Mouse (Mus musculus) frontal cortex, postnatal 36 days (tissue): ENCODE measurements at regions not wholly inside any gene's neighbourhood (a gene's known extent, or its start where the extent isn't known, plus 50 kb on each side); places are given as distances from the start of the nearest gene placed in this dataset.
"Not testable (repeated sequence)": the region's sequence is repeated elsewhere in the genome, so short reads cannot be mapped to it uniquely, and the experiment has no call there.

Source experiments
- DNase-seq, 2 experiments: peaks; one replicate each; pipeline ENCODE4 v3.0.0; 2022; ENCODE audit warnings: low spot score in 2 of 2

DNA sequence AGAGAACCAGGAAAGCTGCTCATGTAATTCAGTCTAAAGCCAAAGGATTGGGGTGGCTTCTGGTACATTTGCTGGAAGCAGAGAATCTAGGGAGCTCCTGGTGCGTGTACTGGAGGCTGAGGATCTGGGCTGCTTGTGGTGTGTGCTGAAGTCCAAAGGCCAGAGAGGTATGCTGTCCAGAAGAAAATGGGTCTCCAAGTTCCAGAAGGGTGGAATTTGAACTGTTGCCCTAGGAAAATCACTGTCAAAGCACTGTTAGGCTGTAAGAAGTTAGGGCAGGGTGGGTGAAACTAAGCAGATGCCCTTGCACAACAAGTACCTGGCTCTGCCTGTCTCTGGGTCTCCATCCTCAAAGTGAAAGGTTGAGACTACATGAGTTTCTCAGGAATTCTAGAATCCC, 201.9 kb upstream of the Serp2 start:
- no peak for DNase-seq

DNA sequence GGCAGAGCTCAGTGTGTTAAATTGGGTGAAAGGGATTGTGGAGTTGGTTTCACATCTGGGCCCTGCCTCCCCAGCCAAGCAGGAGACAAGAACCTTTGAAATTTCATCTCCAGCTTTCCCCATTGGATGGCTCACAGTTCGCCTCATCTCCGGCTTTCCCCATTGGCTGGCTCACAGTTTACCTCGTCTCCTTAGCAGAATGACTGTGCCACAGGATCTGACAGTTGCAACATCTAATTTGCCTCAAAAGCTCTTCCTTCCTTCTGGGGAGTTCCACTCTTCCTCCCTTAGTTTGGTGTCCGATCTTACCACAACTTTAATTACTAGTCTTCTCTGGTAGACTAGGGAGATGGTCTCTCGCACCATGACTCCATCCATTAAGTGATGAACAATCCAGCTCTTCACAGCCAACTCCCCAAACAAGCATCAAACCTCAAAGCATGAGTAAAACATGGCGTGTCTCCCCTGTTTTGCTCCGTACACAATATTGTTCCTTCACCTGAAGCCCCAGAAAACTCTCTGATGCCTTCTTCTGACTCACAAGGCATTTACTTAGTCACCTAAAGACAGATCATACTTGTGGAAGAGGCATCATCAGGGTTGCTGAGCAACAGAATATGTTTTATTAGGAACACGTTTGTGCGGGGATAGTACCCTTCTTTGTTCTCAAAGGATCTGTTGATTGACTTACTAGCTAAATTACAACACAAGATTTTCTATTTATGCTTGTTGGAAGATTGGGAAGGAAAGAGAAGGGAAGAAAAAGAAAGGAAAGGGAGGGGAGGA, 199.1 kb upstream of the Serp2 start:
- no peak for DNase-seq

DNA sequence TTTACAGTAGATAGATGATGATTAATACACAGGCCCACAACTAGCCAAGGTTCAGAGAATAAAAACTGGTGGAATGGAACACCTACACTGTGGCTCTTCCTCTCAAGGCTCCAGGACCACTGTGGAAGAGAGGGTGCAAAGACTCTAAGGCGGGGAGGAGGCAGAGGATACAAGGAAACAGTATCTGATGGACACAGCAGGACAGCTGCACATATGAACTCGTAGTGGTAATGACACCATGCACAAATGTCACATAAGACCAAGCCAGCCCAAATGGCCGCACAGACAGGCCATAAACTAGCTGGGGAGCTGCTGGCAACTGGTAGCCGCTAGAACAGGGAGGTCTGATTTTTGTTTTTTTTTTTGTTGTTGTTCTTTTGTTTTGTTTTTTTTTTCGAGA, 197.0 kb upstream of the Serp2 start:
- DNase-seq, result no peak

DNA sequence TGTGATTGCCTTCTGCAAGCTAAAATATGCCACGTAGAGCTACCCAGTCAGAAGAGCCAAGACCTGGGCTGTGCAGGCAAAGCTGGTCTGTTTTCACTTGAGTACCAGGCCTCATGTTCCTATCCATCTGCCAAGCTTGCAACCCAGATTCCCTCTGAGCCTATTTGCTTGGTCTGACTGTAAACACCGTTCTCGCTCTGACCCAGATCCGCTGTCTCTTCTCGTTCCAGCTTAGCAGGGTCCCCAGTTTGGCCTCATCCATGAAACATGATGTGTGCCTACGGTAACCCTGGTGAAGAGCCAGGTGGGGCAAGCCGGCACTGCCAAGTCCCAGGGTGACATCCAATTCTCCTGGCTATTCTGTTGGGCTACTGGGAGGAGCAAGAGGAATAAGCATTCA, 192.5 kb upstream of the Serp2 start:
- DNase-seq, result no peak

DNA sequence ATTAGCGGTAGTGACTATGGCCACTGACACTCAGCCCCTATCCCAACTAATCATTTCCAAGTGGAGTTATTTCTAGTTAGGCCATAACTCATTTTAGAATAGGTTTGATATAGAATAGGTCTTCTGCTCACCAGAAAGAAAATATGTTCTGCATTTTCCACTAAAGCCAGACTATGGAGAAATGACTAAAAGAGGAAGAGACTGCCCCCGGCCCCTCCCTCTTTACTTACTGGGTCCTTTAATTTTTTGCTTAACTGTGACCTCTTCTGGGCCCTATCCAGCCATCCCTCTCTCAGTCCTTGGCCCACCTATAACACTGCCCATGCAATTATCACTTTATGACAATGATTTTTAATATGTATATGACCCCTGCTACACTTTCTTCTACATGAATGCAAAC, 192.0 kb upstream of the Serp2 start:
- no peak for DNase-seq

DNA sequence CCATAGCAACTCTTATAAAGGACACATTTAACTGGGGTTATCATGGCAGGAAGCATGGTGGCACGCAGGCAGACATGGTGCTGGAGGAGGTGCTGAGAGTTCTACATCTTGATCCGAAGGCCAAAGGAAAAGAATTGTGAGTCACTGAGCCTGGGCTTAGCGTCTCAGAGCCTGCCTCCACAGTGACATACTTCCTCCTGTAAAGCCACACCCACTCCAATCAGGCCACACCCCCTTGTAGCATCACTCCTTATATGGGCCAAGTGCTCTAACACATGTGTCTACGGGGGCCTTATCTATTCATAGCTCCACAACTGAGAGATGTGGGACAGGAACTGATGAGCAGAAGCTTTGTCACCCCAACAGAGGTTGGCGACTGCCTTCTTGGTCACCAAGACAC, 191.1 kb upstream of the Serp2 start:
- DNase-seq, result no peak

DNA sequence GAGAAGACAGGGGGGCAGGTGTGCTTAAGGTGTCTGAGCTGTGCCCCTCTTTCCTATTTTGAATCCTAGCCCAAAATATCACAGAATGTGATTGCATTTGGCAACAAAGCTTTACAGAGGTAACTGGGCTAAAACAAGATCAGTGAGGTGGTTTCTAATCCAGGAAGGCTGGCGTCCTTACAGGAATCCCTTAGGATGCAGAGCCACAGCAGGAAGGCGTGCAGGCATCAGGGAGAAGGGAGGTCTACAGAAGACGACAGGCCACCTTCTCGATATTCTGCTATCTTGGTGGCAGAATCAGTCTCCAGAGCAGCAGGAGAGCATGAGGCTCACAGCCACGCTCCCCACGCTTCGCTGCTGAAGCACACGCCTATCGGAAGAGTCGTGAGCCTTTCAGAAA, 189.6 kb upstream of the Serp2 start:
- no peak for DNase-seq

DNA sequence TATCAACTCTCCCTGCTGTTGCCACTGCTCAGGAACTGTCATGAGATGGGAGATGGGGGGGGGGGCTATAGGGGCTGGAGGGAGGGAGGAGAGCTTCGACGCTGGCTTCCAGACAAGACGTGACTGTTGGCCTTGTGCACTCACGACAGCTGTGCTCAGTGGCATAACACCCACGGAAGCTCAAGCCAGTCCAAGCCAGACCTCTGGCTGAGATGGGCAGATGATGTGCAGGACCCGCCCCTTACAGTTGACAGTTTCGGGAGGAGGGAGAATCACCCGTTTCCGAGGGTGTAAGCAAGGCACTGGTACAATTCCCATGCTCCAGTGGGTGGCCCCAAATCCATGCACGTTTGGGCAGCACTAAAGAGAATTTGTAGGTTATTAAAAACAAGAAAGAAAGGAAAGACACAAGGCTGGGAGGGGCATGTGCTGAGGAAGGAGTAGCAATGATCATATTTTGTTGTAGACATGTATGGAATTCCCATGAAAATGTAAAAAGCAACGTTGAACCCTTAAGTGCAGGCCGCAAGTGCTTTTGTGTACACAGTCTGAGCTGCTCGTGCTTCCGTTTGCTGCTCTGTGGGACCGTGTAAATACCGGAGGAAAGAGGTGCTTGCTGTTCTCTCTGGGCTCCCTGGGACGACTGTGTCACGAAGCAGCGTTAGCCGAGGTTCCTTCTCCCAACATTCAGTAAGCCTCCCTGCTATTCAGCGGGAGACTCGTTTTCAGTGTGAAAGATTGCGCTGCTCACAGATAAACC, 188.2 kb upstream of the Serp2 start:
- DNase-seq, result no peak

DNA sequence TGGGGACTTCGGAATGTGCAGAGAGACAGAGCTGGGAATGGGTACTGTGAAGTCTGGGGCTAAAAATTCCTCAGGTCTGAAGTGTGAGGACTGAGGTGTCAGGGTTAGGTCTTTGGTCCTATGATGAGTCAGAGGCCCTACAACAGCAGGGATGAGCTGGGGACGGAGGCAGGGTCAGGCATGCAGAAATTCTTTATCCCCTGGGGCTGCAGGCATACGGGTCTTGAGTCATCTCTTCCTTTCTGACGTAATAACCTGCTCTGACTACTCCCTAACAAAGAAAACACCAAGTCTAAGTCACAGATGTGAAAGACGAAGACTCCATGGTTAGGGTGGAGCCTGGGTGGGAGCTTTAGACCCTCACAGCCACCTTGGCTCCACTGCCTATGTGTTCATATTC, 185.6 kb upstream of the Serp2 start:
- no peak for DNase-seq

DNA sequence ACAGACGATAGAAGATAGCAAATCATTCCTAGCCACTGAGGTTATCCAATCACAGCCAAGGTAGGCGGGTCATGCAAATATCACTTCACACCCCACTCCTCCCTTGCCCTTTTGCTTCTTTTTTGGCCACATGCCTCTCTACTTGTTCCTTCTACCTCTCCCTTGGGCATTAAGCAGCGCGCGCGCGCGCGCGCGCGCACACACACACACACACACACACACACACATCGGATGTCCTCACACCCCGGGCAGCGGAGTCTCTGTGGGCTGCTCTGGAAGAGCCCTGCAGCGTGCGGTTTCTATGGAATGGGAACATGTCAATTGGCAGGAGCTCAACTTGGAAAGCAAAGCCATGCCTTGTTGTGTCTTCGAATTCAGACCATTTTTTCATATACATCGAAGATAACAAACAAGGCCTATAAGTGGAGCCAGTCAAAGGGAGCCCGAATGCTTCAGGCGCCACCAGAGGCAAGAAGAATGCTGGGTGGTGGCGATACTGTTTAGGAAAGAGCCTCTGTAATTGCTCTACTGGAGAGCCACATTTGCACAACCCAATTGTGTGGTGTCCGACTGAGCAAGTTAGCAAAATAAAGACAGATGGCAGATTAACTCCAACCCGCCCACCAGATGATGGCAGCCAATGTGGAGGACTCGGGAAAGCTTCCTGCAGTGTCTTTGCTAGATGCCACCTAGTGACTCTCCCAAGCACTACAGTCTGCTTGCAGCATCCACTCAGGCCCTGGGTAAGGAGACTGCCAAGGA, 183.3 kb upstream of the Serp2 start:
- DNase-seq, result peak; percentile 80 to 91

DNA sequence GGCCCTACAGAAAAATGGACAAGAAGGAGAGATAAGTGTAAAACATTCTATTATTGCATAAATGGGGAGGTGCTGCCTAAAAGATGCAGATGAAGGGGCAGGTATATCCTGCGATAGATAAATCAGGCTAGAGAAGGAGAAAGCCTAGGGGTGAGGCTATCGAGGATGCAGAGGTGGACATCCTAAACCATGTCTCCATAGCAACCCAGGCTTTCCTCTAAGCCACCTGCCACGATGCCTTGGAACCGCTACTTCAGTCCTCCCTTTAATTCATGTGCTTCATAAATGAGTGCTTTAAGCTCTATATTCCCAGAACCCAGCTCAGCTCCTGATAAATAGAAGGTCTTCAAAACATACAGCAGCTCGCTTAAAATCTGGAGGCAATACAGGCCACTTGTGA, 179.3 kb upstream of the Serp2 start:
- no peak for DNase-seq

DNA sequence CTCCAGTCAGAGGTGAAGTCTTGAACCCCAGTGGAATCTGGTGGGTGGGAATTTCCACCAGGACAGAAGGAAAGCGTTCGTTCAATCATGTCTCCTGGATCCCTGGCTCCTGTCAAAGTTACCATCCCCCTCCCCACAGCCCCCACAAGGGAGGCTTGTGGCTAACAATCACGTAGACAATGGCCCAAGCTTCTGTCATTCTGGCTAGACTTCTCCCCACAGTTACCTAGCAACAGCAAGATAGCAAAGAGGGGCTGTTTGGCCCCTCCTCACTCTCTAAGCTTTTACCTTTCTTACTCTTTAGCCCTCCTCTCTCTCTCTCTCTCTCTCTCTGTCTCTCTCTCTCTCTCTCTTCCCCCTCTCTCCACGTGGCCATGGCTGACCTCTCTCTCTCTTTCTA, 178.4 kb upstream of the Serp2 start:
- DNase-seq, result no peak

DNA sequence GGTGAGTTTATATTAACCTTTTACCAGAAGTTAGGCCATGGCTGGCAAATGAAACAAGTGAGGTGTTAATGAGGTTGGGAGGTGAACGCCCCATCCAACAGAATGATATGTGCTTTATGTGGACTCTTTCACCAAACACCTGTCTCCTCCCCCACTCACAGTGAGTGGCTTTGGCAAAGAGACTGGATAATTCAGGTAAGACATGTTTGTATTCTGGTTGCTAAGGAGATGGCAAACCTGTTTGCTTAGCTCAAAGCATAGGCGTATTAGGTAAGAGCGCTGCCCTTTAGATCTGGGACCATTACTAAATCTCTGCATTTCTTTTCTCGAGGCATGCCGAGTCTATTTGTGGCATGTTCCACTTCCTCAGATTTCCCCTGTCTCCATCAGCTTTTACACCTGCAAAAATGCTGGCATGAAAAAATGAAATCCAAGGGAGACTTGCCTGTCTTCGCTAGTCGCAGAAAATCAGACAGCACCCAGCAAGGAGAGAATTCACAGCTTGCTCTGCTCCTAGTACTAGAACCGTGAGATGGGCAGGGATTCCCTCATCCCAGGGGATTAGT, 176.7 kb upstream of the Serp2 start:
- DNase-seq, result no peak

DNA sequence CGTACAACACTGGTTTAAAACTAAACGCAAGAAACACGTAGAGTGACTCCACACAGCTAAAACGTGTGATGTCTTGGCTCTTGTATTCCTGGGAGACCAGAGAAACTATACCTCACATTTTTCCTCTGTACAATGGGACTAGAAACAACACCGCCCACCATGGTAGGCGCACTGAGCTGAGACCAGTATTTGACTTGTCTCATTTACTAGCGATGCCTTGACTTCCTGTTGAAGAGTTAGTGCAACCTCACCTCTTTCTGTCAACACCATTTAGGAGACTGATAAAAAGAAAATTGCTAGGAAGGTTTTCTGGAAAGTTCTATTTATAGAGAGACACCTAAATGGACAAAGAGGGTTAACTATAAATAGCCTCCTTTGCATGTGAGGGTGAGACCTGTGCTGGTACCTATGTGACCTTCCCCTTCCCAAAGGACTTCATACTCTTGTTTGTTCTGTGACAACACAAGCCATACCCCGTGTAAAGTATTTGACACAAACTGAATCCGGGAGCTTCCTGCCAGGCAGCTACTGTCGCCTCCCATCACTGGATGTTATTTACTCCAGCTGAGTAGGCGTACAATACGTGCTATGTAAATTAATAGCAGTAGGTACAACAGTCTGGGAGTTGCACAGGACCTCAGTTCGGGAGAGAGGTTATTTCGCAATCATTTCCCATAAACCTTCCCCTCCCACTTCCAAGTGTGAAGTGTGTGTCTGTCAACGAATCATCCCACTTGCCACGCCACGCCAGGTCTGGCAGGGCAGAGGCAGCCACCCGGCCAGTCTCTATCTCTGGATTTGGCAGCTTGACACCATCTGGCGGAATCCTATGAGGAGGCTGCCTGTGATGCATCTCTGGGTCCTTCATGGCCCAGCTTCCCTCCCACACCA, 174.7 kb upstream of the Serp2 start:
- DNase-seq, result peak in 1 of 2 experiments; percentile 24

DNA sequence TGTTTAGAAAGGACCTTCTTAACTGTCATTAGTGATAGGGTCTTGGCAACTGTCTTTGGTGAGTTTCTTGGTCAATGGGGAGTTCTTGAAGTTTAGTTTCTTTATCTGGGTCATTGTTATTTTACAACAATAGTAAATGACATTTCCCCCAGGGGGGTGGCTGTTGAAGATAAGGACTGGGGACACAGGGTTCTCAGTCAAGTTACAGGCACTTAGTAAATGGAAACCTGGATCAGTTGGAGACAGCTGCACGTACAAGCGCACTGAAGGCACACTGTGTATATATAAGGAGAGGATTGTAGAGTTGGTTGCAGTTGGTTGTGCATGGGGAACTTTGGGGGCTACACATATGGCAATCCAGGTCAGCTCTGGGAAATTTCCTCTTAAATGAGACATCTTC, 169.2 kb upstream of the Serp2 start:
- DNase-seq, result no peak

DNA sequence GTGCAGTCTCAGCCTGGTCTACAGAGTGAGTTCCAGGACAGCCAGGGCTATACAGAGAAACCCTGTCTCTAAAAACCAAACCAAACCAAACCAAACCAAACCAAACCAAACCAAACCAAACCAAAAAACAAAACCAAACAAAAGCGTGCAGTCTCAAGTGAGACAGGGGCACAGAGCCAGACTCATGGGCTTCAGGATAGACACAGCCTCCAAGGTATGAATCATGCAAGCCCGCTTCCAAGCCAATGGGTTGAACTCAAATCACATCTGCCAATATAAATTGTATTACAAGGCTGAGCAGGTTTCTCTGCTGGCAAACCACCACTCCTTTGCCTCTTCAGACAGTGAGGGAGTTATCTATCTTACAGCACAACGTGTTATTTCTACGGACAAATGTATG, 168.5 kb upstream of the Serp2 start:
- DNase-seq, result not testable (repeated sequence)

DNA sequence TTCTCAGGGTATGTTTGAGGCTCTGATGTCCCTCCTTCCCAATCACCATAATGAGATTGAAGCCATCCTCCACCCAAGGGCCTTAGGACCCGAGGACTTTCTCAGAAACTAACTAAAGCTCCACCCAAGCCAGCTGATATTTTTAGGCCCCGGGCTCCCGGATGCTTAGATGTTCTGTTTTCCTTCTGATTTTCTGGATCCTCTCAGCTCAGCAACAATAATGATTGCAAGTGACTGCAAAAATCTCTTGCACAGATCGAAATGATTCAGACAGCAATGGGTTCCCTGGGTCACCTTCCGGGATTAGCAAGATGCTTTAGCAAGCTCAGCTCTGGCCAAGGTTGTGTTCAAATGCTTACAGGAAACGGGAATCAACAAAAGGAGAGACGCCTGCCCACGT, 168.1 kb upstream of the Serp2 start:
- no peak for DNase-seq

DNA sequence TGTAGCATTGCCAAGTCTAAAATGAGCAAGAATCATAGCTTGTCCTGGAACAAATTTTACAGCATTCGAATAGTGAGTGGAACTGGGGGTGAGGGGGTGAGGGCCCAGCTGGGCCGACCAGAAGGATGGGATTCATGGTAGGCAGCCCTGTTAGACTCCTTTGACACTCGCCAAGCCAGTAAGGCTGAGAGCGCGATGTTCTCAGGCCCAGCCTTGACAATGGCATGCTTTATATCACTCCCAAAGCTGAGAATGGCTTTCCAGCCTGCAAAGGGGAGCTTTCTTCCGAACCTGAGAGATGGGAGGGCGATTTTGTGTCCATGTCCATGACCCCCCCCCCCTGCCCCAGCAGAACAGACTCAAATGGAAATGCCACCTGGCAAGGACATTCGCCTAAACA, 167.7 kb upstream of the Serp2 start:
- no peak for DNase-seq

DNA sequence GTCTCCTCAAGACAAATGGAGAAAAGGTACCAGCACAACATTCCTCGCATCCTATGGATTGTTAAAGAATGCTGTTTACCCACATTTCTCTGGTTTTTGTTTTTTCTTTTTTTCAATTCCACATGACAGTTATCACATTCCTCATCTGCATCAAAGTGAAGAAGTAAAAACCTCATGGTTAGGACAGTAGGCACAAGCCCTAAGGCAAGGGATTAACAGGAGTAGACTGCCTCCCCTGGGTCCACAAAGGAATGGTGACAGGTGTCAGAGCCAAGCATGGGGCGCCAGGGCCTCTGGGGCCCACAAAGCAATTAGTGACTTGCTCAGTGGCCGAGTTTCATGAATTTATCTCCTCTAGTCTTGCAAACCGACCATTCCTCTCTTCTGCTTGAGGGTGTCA, 166.9 kb upstream of the Serp2 start:
- no peak for DNase-seq

DNA sequence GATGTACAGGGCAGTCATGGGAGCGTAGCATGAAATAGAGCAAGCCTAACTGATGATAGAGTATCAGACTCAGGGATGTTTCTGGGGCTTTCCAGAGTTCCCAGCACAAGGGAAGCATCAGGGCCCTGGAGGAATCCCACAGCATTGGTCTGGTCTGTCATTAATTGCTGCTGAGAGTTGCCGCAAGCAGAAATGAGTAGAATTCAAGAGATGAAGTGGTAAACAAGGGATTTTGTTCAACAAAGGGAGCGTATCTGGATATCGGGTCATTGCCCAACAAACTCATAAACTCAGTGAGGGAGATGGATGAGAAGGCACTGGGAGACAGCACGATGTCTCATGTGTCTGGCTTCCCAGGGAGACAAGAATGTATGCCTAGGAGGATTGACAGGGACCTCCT, 165.6 kb upstream of the Serp2 start:
- no peak for DNase-seq

DNA sequence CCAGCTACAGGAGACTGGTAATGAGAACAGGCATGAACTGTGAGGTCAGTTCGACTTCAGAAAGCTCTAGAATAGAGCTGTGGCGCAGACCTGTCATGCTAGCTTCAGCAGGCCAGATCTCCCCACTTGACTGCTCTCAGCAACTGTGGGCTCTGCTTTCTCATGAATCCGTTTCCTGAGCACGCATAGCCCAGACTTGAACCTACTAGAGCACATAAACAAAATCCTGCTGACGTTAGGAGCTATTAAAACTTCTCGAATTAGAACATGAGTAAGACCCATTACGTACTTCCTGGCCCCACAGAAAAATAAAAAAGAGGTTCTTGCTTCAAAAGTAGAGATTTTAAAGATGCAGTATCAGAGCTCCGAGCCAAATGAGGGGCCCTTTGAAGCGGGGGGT, 165.1 kb upstream of the Serp2 start:
- no peak for DNase-seq
